Mouse (Mus musculus): ENCODE measurements around the gene Apobec3. TPM values are rescaled to one million over a fixed set of nuclear protein-coding genes. Genes with fewer than 3 reads are reported as not detected.

Gene Apobec3
- total and polyA plus RNA-seq, 2 experiments from 2014 or later, result 5.1 to 6.3 TPM

DNA sequence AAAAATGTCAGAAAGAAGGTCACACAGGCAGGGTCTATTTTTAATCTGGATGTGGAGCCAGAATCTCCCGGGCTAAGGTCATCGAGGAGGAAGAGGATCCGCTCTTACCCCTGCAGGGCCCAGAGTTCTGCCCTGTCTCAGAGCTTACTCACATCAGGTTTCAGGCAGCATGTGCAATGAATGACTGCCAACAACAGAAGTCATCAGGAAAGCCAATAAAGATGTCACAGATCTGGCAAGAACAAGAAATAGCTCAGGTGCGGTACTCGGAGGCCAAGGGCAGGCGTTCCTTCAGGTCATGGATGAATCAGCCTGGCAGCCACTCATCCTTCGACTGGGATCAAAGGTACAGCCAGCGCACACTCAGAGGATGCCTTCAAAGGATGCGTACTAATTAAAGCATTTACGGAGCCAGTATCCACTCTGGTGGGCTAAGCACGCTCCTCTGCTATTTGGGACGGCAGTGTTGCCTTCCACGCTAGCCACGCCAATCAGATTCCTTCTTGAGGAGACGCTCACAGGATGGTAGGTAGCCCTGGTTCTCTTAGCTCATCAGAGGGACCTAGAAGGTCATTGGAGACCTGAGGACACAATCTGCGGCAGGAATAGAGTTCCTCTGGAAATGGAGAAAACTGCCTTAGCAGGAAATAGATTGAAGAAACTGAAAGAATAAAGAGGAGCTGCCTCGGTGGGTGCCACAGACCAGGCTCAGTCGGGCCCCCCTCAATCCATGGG, 16.0 kb upstream of the Apobec3 start:
- Histone ChIP-seq H3K36me3 (replicated peaks; ENCODE audit: control insufficient read depth, insufficient read depth, low read length) (no peaks in the 10 kb centered on the region), H3K4me3 (ENCODE audit: low read depth, low read length) (no peak overlapping the region), H3K4me2 (ENCODE audit: low read depth, low read length) (no peak overlapping the region), H3K27ac (ENCODE audit: low read depth) (peak overlapping the region; percentile 25), H3K27me3 (ENCODE audit: control insufficient read depth, insufficient read depth, low read length) (no peaks in the 10 kb centered on the region), H3K4me1 (ENCODE audit: control insufficient read depth, insufficient read depth) (peaks cover 24% of the 10 kb centered on the region), H3K9me3 (replicated peaks; ENCODE audit: control insufficient read depth, low read length) (no peaks in the 10 kb centered on the region), H3K9ac (replicated peaks; ENCODE audit: low read depth, low read length) (no peak overlapping the region)
- 79% methylated on average over 18 of the region's 18 CpGs for WGBS
- DNase-seq (ENCODE audit: low spot score) (no peak), ATAC-seq (ENCODE audit: insufficient read depth, low read depth) (no peak)
- TF ChIP-seq CTCF (IDR thresholded peaks at IDR 0.05; ENCODE audit: low read depth) (no peak), EP300 (IDR thresholded peaks at IDR 0.05; ENCODE audit: low read depth) (no peak)

DNA sequence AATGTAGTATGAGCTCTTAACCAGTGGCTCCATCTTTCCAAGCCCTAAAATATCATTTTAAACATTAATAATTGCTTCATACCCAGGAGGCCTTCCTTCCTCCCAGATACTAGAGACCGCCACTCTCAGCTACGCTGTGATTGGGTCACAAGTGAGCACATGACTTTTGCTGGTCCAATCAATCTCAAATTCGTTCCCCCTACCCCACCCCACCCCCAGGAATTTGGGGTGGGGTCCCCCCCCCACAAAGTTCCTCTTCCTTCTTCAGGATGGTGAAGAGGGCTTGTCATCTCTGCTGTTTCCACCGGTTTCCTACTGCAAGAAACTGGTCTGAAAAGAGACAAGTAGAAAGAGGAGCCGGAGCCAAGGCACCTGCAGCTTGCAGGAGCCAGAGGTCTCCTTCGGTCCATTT, 12.7 kb upstream of the Apobec3 start:
- Histone ChIP-seq H3K36me3 (replicated peaks; ENCODE audit: control insufficient read depth, insufficient read depth, low read length) (no peaks in the 10 kb centered on the region), H3K9me3 (replicated peaks; ENCODE audit: control insufficient read depth, low read length) (no peaks in the 10 kb centered on the region), H3K27me3 (ENCODE audit: control insufficient read depth, insufficient read depth, low read length) (no peaks in the 10 kb centered on the region), H3K27ac (ENCODE audit: low read depth) (peak overlapping the region; percentile 94), H3K9ac (replicated peaks; ENCODE audit: low read depth, low read length) (0 out of 2 replicates have a peak overlapping the region, but pooled peaks have one; percentile 12), H3K4me2 (ENCODE audit: low read depth, low read length) (peak overlapping the region; percentile 46), H3K4me1 (ENCODE audit: control insufficient read depth, insufficient read depth) (peaks cover 25% of the 10 kb centered on the region), H3K4me3 (ENCODE audit: low read depth, low read length) (0 out of 2 replicates have a peak overlapping the region, but pooled peaks have one; percentile 5)
- TF ChIP-seq EP300 (IDR thresholded peaks at IDR 0.05; ENCODE audit: low read depth) (no peak), CTCF (IDR thresholded peaks at IDR 0.05; ENCODE audit: low read depth) (no peak)
- ATAC-seq (ENCODE audit: insufficient read depth, low read depth), result peak; percentile 30
- DNase-seq (ENCODE audit: low spot score), result peak; percentile 32
- WGBS, result 46% methylated on average over 6 of the region's 6 CpGs

DNA sequence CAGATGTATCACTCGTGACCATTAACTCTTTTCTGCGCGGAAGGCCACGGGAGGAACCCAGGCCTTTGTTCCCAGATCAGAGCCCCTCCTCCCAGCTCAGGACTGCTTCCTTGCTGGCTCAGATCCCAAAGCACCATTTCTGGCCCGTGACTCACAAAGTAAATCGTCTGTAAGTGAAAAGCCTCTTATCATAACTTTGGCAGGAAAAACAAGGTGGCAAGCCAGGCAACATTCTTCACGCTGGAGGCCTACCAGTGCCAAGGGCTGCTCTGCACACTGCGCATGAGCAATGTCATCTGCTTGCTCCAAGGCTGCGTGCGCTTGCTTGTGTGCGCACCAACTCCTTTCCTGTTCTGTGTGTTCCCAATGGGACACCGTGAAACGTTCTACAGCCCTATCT, 12.1 kb upstream of the Apobec3 start:
- Histone ChIP-seq H3K4me3 (ENCODE audit: low read depth, low read length) (0 out of 2 replicates have a peak overlapping the region, but pooled peaks have one; percentile 5), H3K27me3 (ENCODE audit: control insufficient read depth, insufficient read depth, low read length) (no peaks in the 10 kb centered on the region), H3K27ac (ENCODE audit: low read depth) (peak overlapping the region; percentile 94), H3K4me2 (ENCODE audit: low read depth, low read length) (peak overlapping the region; percentile 46; the same call in 1 of the 2 replicates), H3K4me1 (ENCODE audit: control insufficient read depth, insufficient read depth) (peaks cover 21% of the 10 kb centered on the region), H3K36me3 (replicated peaks; ENCODE audit: control insufficient read depth, insufficient read depth, low read length) (no peaks in the 10 kb centered on the region), H3K9me3 (replicated peaks; ENCODE audit: control insufficient read depth, low read length) (no peaks in the 10 kb centered on the region), H3K9ac (replicated peaks; ENCODE audit: low read depth, low read length) (no peak overlapping the region)
- TF ChIP-seq CTCF (IDR thresholded peaks at IDR 0.05; ENCODE audit: low read depth), result no peak; the same call in 1 of the 2 replicates
- TF ChIP-seq EP300 (IDR thresholded peaks at IDR 0.05; ENCODE audit: low read depth), result peak; percentile 94
- ATAC-seq (ENCODE audit: insufficient read depth, low read depth), result peak; percentile 89
- peak; percentile 98 for DNase-seq (ENCODE audit: low spot score)
- 7% methylated on average over 13 of the region's 13 CpGs for WGBS

DNA sequence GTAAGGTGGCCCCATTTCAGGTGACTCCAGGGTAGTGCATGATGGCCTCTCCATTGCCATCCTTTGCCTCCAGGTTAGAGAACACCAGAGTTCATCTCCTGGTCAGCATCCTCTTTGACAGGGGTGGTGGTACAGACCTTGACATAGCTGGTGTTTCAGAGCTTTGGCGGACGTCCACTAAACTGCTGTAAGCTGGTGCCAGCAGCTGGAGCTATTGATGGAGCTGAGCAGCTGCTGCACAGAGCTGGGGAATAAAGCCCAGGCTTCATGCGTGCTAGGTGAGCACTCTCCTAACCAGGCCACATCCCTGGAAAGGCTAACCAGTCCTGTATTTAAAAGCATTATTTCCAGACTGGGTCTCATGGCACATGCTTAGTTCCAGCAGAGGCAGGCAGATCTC, 11.0 kb upstream of the Apobec3 start:
- DNase-seq (ENCODE audit: low spot score), result no peak
- H3K27me3 ChIP-seq (ENCODE audit: control insufficient read depth, insufficient read depth, low read length), result no peaks in the 10 kb centered on the region

DNA sequence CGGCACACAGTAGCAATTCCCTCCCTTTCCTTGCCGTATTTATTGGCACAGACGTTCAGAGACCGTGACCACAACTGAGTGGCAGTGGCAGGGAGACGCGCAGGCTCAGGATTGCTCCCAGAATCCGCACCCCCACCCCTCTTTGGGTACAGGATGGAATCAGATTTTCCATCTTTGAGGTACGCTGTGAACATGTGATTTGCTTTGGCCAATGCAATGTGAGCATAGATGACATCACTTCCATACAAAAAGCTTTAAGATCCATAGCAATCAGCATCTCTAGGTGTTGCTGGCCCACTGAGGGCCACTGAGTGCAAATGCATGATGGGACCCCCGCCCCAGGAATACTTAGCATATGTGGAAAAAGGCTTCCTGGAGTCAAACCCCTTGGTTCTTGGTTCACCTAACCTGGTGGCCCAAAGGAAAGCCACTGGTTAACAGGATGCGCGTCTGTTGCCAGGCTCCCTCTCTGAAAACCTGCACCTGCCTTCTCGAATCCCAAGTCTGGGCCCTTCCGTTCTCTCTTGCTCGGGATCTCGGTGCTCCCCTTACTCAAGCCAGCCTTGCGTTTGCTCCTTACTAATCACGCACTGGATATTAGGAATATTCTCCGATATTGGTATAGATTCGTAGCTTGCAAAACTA, 8.7 kb upstream of the Apobec3 start:
- Histone ChIP-seq H3K9ac (replicated peaks; ENCODE audit: low read depth, low read length) (no peak overlapping the region), H3K4me1 (ENCODE audit: control insufficient read depth, insufficient read depth) (peaks cover 14% of the 10 kb centered on the region), H3K36me3 (replicated peaks; ENCODE audit: control insufficient read depth, insufficient read depth, low read length) (no peaks in the 10 kb centered on the region), H3K27ac (ENCODE audit: low read depth) (0 out of 2 replicates have a peak overlapping the region, but pooled peaks have one; percentile 4), H3K27me3 (ENCODE audit: control insufficient read depth, insufficient read depth, low read length) (no peaks in the 10 kb centered on the region), H3K4me3 (ENCODE audit: low read depth, low read length) (peak overlapping the region; percentile 51), H3K9me3 (replicated peaks; ENCODE audit: control insufficient read depth, low read length) (no peaks in the 10 kb centered on the region), H3K4me2 (ENCODE audit: low read depth, low read length) (peak overlapping the region; percentile 61)
- TF ChIP-seq EP300 (IDR thresholded peaks at IDR 0.05; ENCODE audit: low read depth), result no peak
- TF ChIP-seq CTCF (IDR thresholded peaks at IDR 0.05; ENCODE audit: low read depth), result no peak
- ATAC-seq (ENCODE audit: insufficient read depth, low read depth) (no peak), DNase-seq (ENCODE audit: low spot score) (no peak)
- WGBS, result 30% methylated on average over 19 of the region's 19 CpGs

More for the DNA sequence above, 11.0 kb upstream of the Apobec3 start:
- peaks cover 14% of the 10 kb centered on the region for H3K4me1 ChIP-seq (ENCODE audit: control insufficient read depth, insufficient read depth)
- no peak overlapping the region for H3K4me3 ChIP-seq (ENCODE audit: low read depth, low read length)
- ATAC-seq (ENCODE audit: insufficient read depth, low read depth), result no peak
- no peaks in the 10 kb centered on the region for H3K9me3 ChIP-seq (replicated peaks; ENCODE audit: control insufficient read depth, low read length)
- 67% methylated on average over 3 of the region's 3 CpGs for WGBS
- 0 out of 2 replicates have a peak overlapping the region, but pooled peaks have one; percentile 94 for H3K27ac ChIP-seq (ENCODE audit: low read depth)
- H3K9ac ChIP-seq (replicated peaks; ENCODE audit: low read depth, low read length), result no peak overlapping the region
- no peaks in the 10 kb centered on the region for H3K36me3 ChIP-seq (replicated peaks; ENCODE audit: control insufficient read depth, insufficient read depth, low read length)
- TF ChIP-seq CTCF (IDR thresholded peaks at IDR 0.05; ENCODE audit: low read depth), result no peak
- no peak for TF ChIP-seq EP300 (IDR thresholded peaks at IDR 0.05; ENCODE audit: low read depth)
- H3K4me2 ChIP-seq (ENCODE audit: low read depth, low read length), result no peak overlapping the region
